Mouse (Mus musculus) v-Abl transformed pro-B cells (cell line): ENCODE measurements around the gene Kansl3.

Experiments used
- in situ Hi-C, 2 experiments: fragments of 400-800 bp; cut with MboI; formaldehyde crosslinking; loops; one replicate each; pipeline ENCODE4 v1.15.1; 2025; ENCODE audit not compliant: unreplicated experiment in 2 of 2

Kansl3 gene

GRCm38 (mm10) chr1:36368969-36369645, at the start of gene Kansl3:
Gene Kansl3 (minus strand): TSS chr1:36369181.
- in situ Hi-C loops: loop anchor here (5.0 to 25.0 kb wide), 4 partner anchors 78 to 318 kb away; partner anchors contain the start of genes Cnnm4 (in 2 of the 2), Cox5b (in 1 of the 2), Fam178b (in 1 of the 2) and Lman2l (in 1 of the 2)

GRCm38 (mm10) chr1:36404531-36404930, 35.5 kb upstream of the Kansl3 start:
- in situ Hi-C loops: no loop called here

- in situ Hi-C loops: no loop called here
Observed at GRCm38 (mm10) chr1:36401509-36401908, 32.5 kb upstream of the Kansl3 start.

GRCm38 (mm10) chr1:36397041-36397440, 28.1 kb upstream of the Kansl3 start:
- in situ Hi-C loops: no loop called here

GRCm38 (mm10) chr1:36379582-36379981, 10.6 kb upstream of the Kansl3 start:
- in situ Hi-C loops: no loop called here

- in situ Hi-C loops: no loop called here
Observed at GRCm38 (mm10) chr1:36378880-36379279, 9.9 kb upstream of the Kansl3 start.

- in situ Hi-C loops: loop anchor here in 1 of 2 experiments (25.0 kb wide), 1 partner anchor 315 kb away; the partner anchor contains the start of genes Cox5b and Fam178b
Observed at GRCm38 (mm10) chr1:36371934-36372845, 3.2 kb upstream of the Kansl3 start, which contains the start of gene Fer1l5. Gene Fer1l5 (plus strand): TSS chr1:36372291.

GRCm38 (mm10) chr1:36370918-36371317, 1.9 kb upstream of the Kansl3 start:
- in situ Hi-C loops: loop anchor here in 1 of 2 experiments (25.0 kb wide), 1 partner anchor 316 kb away; the partner anchor contains the start of genes Cox5b and Fam178b

GRCm38 (mm10) chr1:36368112-36368968, 641 bp downstream of the Kansl3 start:
- in situ Hi-C loops: loop anchor here (5.0 to 25.0 kb wide), 4 partner anchors 79 to 319 kb away; partner anchors contain the start of genes Cnnm4 (in 2 of the 2), Cox5b (in 1 of the 2), Fam178b (in 1 of the 2) and Lman2l (in 1 of the 2)

GRCm38 (mm10) chr1:36367698-36368097, 1.3 kb downstream of the Kansl3 start:
- in situ Hi-C loops: loop anchor here (5.0 to 25.0 kb wide), 4 partner anchors 80 to 320 kb away; partner anchors contain the start of genes Cnnm4 (in 2 of the 2), Cox5b (in 1 of the 2), Fam178b (in 1 of the 2) and Lman2l (in 1 of the 2)

- in situ Hi-C loops: loop anchor here in 1 of 2 experiments (25.0 kb wide), 1 partner anchor 330 kb away; the partner anchor contains the start of genes Cox5b and Fam178b
Observed at GRCm38 (mm10) chr1:36356955-36357695, 11.9 kb downstream of the Kansl3 start.

- in situ Hi-C loops: loop anchor here in 1 of 2 experiments (25.0 kb wide), 1 partner anchor 335 kb away; the partner anchor contains the start of genes Cox5b and Fam178b
Observed at GRCm38 (mm10) chr1:36352351-36352750, 16.6 kb downstream of the Kansl3 start.

GRCm38 (mm10) chr1:36342547-36342946, 26.4 kb downstream of the Kansl3 start:
- in situ Hi-C loops: no loop called here

GRCm38 (mm10) chr1:36332955-36333887, 35.8 kb downstream of the Kansl3 start:
- in situ Hi-C loops: no loop called here

GRCm38 (mm10) chr1:36331743-36332142, 37.2 kb downstream of the Kansl3 start:
- in situ Hi-C loops: no loop called here

- in situ Hi-C loops: loop anchor here in 1 of 2 experiments (10.0 kb wide), 1 partner anchor 178 kb away; no protein-coding TSS in a partner anchor
Observed at GRCm38 (mm10) chr1:36326815-36327214, 42.2 kb downstream of the Kansl3 start.

GRCm38 (mm10) chr1:36325900-36326321, 43.1 kb downstream of the Kansl3 start:
- in situ Hi-C loops: loop anchor here in 1 of 2 experiments (10.0 kb wide), 1 partner anchor 179 kb away; no protein-coding TSS in a partner anchor
